Mouse (Mus musculus) CH12.LX (cell line): ENCODE results near the gene Nap1l2. TPM values are rescaled to one million over a fixed set of nuclear protein-coding genes. Genes with fewer than 3 reads are reported as not detected.
A peak's percentile ranks its signal among the peaks of the same experiment; 100 is the strongest.

Experiments used
- DNase-seq: peaks from one replicate; pipeline ENCODE4 v3.0.0-alpha.2; 2013; ENCODE audit errors: extremely low read depth
- H3K27ac ChIP-seq: 2 replicates; pipeline ENCODE4 v1.5.1; 2012; ENCODE audit warnings: low read depth, mild to moderate bottlenecking, control low read depth, moderate library complexity; ENCODE audit not compliant: insufficient read depth
- H3K27me3 ChIP-seq: replicated peaks from 2 replicates; pipeline ENCODE3; 2012; ENCODE audit warnings: inconsistent platforms
- H3K36me3 ChIP-seq, 2 experiments: replicated peaks in 1 of 2; 2 replicates each; pipeline versions ENCODE3 to v1.6.1; 2012; ENCODE audit warnings: inconsistent platforms in 1 of 2, low read length in 1 of 2, mild to moderate bottlenecking in 1 of 2, mixed read lengths in 1 of 2, moderate library complexity in 1 of 2; ENCODE audit not compliant: control insufficient read depth in 1 of 2, insufficient read depth in 1 of 2
- H3K4me1 ChIP-seq, 2 experiments: 2 replicates each; pipeline ENCODE4 v1.6.1; 2012; ENCODE audit warnings: inconsistent platforms in 1 of 2, moderate library complexity in 1 of 2; ENCODE audit not compliant: insufficient read depth in 2 of 2, control insufficient read depth in 1 of 2
- H3K4me2 ChIP-seq: 2 replicates; pipeline ENCODE4 v1.6.1; 2012; ENCODE audit warnings: low read depth, mild to moderate bottlenecking, control low read depth; ENCODE audit not compliant: poor library complexity, insufficient read depth, severe bottlenecking
- H3K4me3 ChIP-seq, 3 experiments: fragments of 150-350 bp in 1 of 3; sonication (generic) in 1 of 3; replicated peaks in 1 of 3; 2 replicates each; pipeline versions ENCODE3 to v1.5.1; 2011 to 2012; ENCODE audit warnings: low read depth in 2 of 3, low read length in 2 of 3, mild to moderate bottlenecking in 2 of 3, moderate library complexity in 2 of 3, control low read depth in 1 of 3, improper control_type of control experiment in 1 of 3, inconsistent platforms in 1 of 3, mixed read lengths in 1 of 3; ENCODE audit not compliant: poor library complexity in 1 of 3
- H3K79me2 ChIP-seq: replicated peaks from 2 replicates; pipeline ENCODE4 v1.6.1; 2012; ENCODE audit warnings: mild to moderate bottlenecking, moderate library complexity; ENCODE audit not compliant: control insufficient read depth, poor library complexity, insufficient read depth, severe bottlenecking; ENCODE audit errors: extremely low read depth
- H3K9ac ChIP-seq: 2 replicates; pipeline ENCODE4 v1.6.1; 2012; ENCODE audit warnings: low read depth, mild to moderate bottlenecking, control low read depth, moderate library complexity; ENCODE audit not compliant: insufficient read depth
- H3K9me3 ChIP-seq: replicated peaks from 2 replicates; pipeline ENCODE3; 2012; ENCODE audit warnings: low read length, inconsistent platforms, mixed read lengths
- BHLHE40 ChIP-seq: IDR thresholded peaks from 2 replicates; pipeline ENCODE4 v1.6.1; 2011; ENCODE audit warnings: mild to moderate bottlenecking, low read depth, low read length, improper control_type of control experiment
- CHD1 ChIP-seq: IDR thresholded peaks from 2 replicates; pipeline ENCODE4 v1.6.1; 2012; ENCODE audit warnings: low read depth, low read length, improper control_type of control experiment, inconsistent platforms
- CHD2 ChIP-seq: IDR thresholded peaks from 2 replicates; pipeline ENCODE4 v1.6.1; 2011; ENCODE audit warnings: low read length, improper control_type of control experiment
- CTCF ChIP-seq, 2 experiments: IDR thresholded peaks in 1 of 2; conservative IDR thresholded peaks in 1 of 2; 2 replicates each; pipeline ENCODE4 v1.5.1; 2011 to 2012; ENCODE audit warnings: low read depth in 2 of 2, low read length in 2 of 2, improper control_type of control experiment in 1 of 2, inconsistent platforms in 1 of 2, mild to moderate bottlenecking in 1 of 2, moderate library complexity in 1 of 2
- E2F4 ChIP-seq: IDR thresholded peaks from 2 replicates; pipeline ENCODE4 v1.6.1; 2011; ENCODE audit warnings: low read depth, low read length, improper control_type of control experiment; ENCODE audit not compliant: insufficient replicate concordance
- ELF1 ChIP-seq: IDR thresholded peaks from 2 replicates; pipeline ENCODE4 v1.6.1; 2014; ENCODE audit warnings: low read depth, mild to moderate bottlenecking, inconsistent platforms, low read length, improper control_type of control experiment
- EP300 ChIP-seq: IDR thresholded peaks from 2 replicates; pipeline ENCODE4 v1.6.1; 2011; ENCODE audit warnings: low read length, improper control_type of control experiment
- ETS1 ChIP-seq: conservative IDR thresholded peaks from 2 replicates; pipeline ENCODE4 v1.6.1; 2012; ENCODE audit warnings: low read depth, mild to moderate bottlenecking, inconsistent platforms, low read length, improper control_type of control experiment, moderate library complexity
- GABPA ChIP-seq: IDR thresholded peaks from 2 replicates; pipeline ENCODE4 v1.6.1; 2012; ENCODE audit warnings: low read depth, low read length, improper control_type of control experiment, inconsistent platforms; ENCODE audit not compliant: insufficient replicate concordance
- HCFC1 ChIP-seq: IDR thresholded peaks from 2 replicates; pipeline ENCODE4 v1.6.1; 2012; ENCODE audit warnings: low read depth, mild to moderate bottlenecking, inconsistent platforms, low read length, improper control_type of control experiment
- IRF4 ChIP-seq: IDR thresholded peaks from 2 replicates; pipeline ENCODE4 v1.6.1; 2014; ENCODE audit warnings: low read depth, mild to moderate bottlenecking, inconsistent platforms, low read length, improper control_type of control experiment
- JUN ChIP-seq: IDR thresholded peaks from 2 replicates; pipeline ENCODE4 v1.6.1; 2011; ENCODE audit warnings: low read depth, mild to moderate bottlenecking, low read length, improper control_type of control experiment, moderate library complexity; ENCODE audit not compliant: insufficient read depth
- JUND ChIP-seq: conservative IDR thresholded peaks from 2 replicates; pipeline ENCODE4 v1.6.1; 2011; ENCODE audit warnings: low read depth, low read length, improper control_type of control experiment
- MAX ChIP-seq: IDR thresholded peaks from 2 replicates; pipeline ENCODE4 v1.6.1; 2011; ENCODE audit warnings: low read length, improper control_type of control experiment
- MAZ ChIP-seq: IDR thresholded peaks from 2 replicates; pipeline ENCODE4 v1.6.1; 2012; ENCODE audit warnings: low read depth, mild to moderate bottlenecking, inconsistent platforms, low read length, improper control_type of control experiment, moderate library complexity
- MEF2A ChIP-seq: IDR thresholded peaks from 2 replicates; pipeline ENCODE4 v1.6.1; 2014; ENCODE audit warnings: low read depth, mild to moderate bottlenecking, inconsistent platforms, low read length, improper control_type of control experiment, borderline replicate concordance
- MYC ChIP-seq: IDR thresholded peaks from 2 replicates; pipeline ENCODE4 v1.6.1; 2011; ENCODE audit warnings: low read depth, mild to moderate bottlenecking, improper control_type of control experiment, low read length
- NELFE ChIP-seq: IDR thresholded peaks from 2 replicates; pipeline ENCODE4 v1.6.1; 2011; ENCODE audit warnings: low read depth, low read length, improper control_type of control experiment
- PAX5 ChIP-seq: IDR thresholded peaks from 2 replicates; pipeline ENCODE4 v1.6.1; 2012; ENCODE audit warnings: low read length, inconsistent platforms, mixed read lengths
- POLR2A ChIP-seq: IDR thresholded peaks from 2 replicates; pipeline ENCODE4 v1.6.1; 2011; ENCODE audit warnings: low read depth, mild to moderate bottlenecking, improper control_type of control experiment, low read length
- POLR2AphosphoS2 ChIP-seq: IDR thresholded peaks from 2 replicates; pipeline ENCODE4 v1.6.1; 2011; ENCODE audit warnings: low read depth, low read length, improper control_type of control experiment
- RCOR1 ChIP-seq: conservative IDR thresholded peaks from 2 replicates; pipeline ENCODE4 v1.6.1; 2012; ENCODE audit warnings: low read depth, mild to moderate bottlenecking, inconsistent platforms, low read length, improper control_type of control experiment
- SIN3A ChIP-seq: IDR thresholded peaks from 2 replicates; pipeline ENCODE4 v1.6.1; 2012; ENCODE audit warnings: low read length, improper control_type of control experiment, inconsistent platforms
- SMC3 ChIP-seq: IDR thresholded peaks from 2 replicates; pipeline ENCODE4 v1.6.1; 2011; ENCODE audit warnings: low read depth, low read length, improper control_type of control experiment
- TBP ChIP-seq: conservative IDR thresholded peaks from 2 replicates; pipeline ENCODE4 v1.6.1; 2011; ENCODE audit warnings: low read depth, low read length, improper control_type of control experiment
- TCF12 ChIP-seq: IDR thresholded peaks from 2 replicates; pipeline ENCODE4 v1.6.1; 2014; ENCODE audit warnings: low read depth, mild to moderate bottlenecking, inconsistent platforms, low read length, improper control_type of control experiment
- UBTF ChIP-seq: IDR thresholded peaks from 2 replicates; pipeline ENCODE4 v1.6.1; 2012; ENCODE audit warnings: low read depth, mild to moderate bottlenecking, inconsistent platforms, low read length, improper control_type of control experiment, moderate library complexity
- USF1 ChIP-seq: IDR thresholded peaks from 2 replicates; pipeline ENCODE4 v1.6.1; 2014; ENCODE audit warnings: low read depth, mild to moderate bottlenecking, inconsistent platforms, low read length, improper control_type of control experiment
- USF2 ChIP-seq: conservative IDR thresholded peaks from 2 replicates; pipeline ENCODE4 v1.6.1; 2011; ENCODE audit warnings: low read depth, low read length, improper control_type of control experiment
- ZKSCAN1 ChIP-seq: IDR thresholded peaks from 2 replicates; pipeline ENCODE4 v1.6.1; 2012; ENCODE audit warnings: low read depth, inconsistent platforms, low read length, improper control_type of control experiment, borderline replicate concordance
- ZMIZ1 ChIP-seq: IDR thresholded peaks from 2 replicates; pipeline ENCODE4 v1.6.1; 2012; ENCODE audit warnings: low read depth, mild to moderate bottlenecking, inconsistent platforms, low read length, improper control_type of control experiment
- ZNF384 ChIP-seq: IDR thresholded peaks from 2 replicates; pipeline ENCODE4 v1.6.1; 2012; ENCODE audit warnings: low read depth, low read length, improper control_type of control experiment, inconsistent platforms
- dilution Hi-C: fragments of 300-500 bp; cut with MboI; formaldehyde crosslinking; loops from 2 replicates; pipeline ENCODE4 v1.14.3; 2020; ENCODE audit warnings: low sequenced_read_pairs; ENCODE audit not compliant: extremely low pct_unique_long_range_greater_than_20kb, extremely low pct_ligation_motif_present
- in situ Hi-C: fragments of 300-500 bp; cut with MboI; formaldehyde crosslinking; loops from 3 replicates; pipeline ENCODE4 v1.14.3; 2019; ENCODE audit warnings: low sequenced_read_pairs, low pct_ligation_motif_present, low pct_unique_long_range_greater_than_20kb, mixed read lengths
- polyA plus RNA-seq: library from polyadenylated mRNA; unstranded; fragments of >175 nt; gene quantifications from 2 replicates; pipeline ENCODE4 v1.2.1, GENCODE M21; 2012; ENCODE audit warnings: low read depth; ENCODE audit not compliant: insufficient read length
- total RNA-seq, 2 experiments: library from RNA; depleted of rRNA; stranded (reverse); fragments of 300-350 nt in 1 of 2; fragments of >200 nt in 1 of 2; gene quantifications; 2 replicates each; pipeline ENCODE4 v1.2.3; 2012 to 2014

Gene Nap1l2
- total RNA-seq (2012; rRNA removed) = 1.2 and 1.3 TPM in 2 replicates
- 3.9 and 5.6 TPM in 2 replicates for total RNA-seq (2014; rRNA removed)
- 3.9 and 4.3 TPM in 2 replicates for polyA plus RNA-seq

DNA sequence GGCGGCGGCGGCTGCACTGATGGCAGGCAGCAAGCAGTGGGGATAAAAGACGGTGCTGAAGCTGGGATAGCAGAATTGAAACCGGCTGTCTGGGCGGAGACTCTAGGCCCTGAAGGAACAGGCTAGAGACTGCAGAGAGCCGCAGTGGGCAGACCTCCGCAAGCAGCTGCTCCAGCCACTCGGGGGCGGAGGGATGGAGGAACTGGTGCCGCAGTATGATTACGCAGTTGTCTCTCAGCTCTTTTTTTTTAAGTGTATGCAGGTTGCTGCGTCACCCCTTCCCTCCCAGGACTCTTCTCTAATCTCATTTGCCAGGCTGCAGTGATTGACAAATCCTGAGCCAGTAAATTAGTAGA lies at the start of gene Nap1l2:
Gene Nap1l2, minus strand, starts transcription at position 210 of the 356 bp plus-strand sequence.
- H3K27ac ChIP-seq = peak within 1 kb of the TSS; percentile 46; the same call in 1 of the 2 replicates
- no peaks in the 10 kb centered on the region for H3K9me3 ChIP-seq
- dilution Hi-C loops (no loop called here), in situ Hi-C loops (no loop called here)
- no peaks in the 10 kb centered on the region for H3K27me3 ChIP-seq
- peak; percentile 81 for DNase-seq
- no peaks in the 10 kb centered on the region; a peak in 1 of 4 replicates for H3K4me1 ChIP-seq
- H3K4me3 ChIP-seq = peak within 1 kb of the TSS; percentile 20 to 68 (median 53)
- H3K9ac ChIP-seq = peak within 1 kb of the TSS; percentile 51
- H3K36me3 ChIP-seq = no peaks in the 10 kb centered on the region
- no peaks in the 10 kb centered on the region for H3K79me2 ChIP-seq
- TF ChIP-seq MAZ (no peak), USF1 (no peak), IRF4 (0 out of 2 replicates have a peak, but pooled peaks have one; percentile 19), JUN (no peak), UBTF (0 out of 2 replicates have a peak, but pooled peaks have one; percentile 22), CTCF (conservative IDR thresholded peaks at IDR 0.05 in 1 of 2, IDR thresholded peaks at IDR 0.05 in 1 of 2; ENCODE audit: low read depth in 2 of 2, low read length in 2 of 2) (no peak), EP300 (no peak), CHD2 (no peak), USF2 (no peak), PAX5 (no peak), MEF2A (no peak), ZKSCAN1 (no peak), POLR2A (peak; percentile 48), JUND (no peak), RCOR1 (no peak), CHD1 (no peak), TBP (0 out of 2 replicates have a peak, but pooled peaks have one; percentile 33), POLR2AphosphoS2 (no peak), MAX (no peak), HCFC1 (no peak), ZMIZ1 (0 out of 2 replicates have a peak, but pooled peaks have one; percentile 21), BHLHE40 (no peak), NELFE (no peak), ETS1 (peak; percentile 19; the same call in 1 of the 2 replicates), ZNF384 (peak; percentile 86), MYC (no peak), GABPA (no peak), ELF1 (no peak), SMC3 (no peak), TCF12 (no peak), SIN3A (no peak), E2F4 (no peak)
- H3K4me2 ChIP-seq = peak within 1 kb of the TSS; percentile 50
